Mouse (Mus musculus) midbrain, embryonic 13.5 days (tissue): ENCODE results near the gene Crebzf. TPM values are rescaled to one million over a fixed set of nuclear protein-coding genes. Genes with fewer than 3 reads are reported as not detected.

Experiments used
- ATAC-seq: fragments of 200-750 bp; cut with Nextera tagmentation; 2 replicates; pipeline ENCODE4 v1.8.0; 2017; ENCODE audit warnings: mild to moderate bottlenecking, moderate TSS enrichment, moderate library complexity
- H3K27ac ChIP-seq: fragments of 300-500 bp; sonication (generic); 2 replicates; pipeline ENCODE4 v1.5.1; 2015; ENCODE audit warnings: inconsistent platforms, mild to moderate bottlenecking, moderate library complexity
- H3K27me3 ChIP-seq: fragments of 300-500 bp; sonication (generic); 2 replicates; pipeline ENCODE4 v1.6.1; 2015; ENCODE audit warnings: mild to moderate bottlenecking, inconsistent platforms
- H3K36me3 ChIP-seq: fragments of 300-500 bp; sonication (generic); 2 replicates; pipeline ENCODE4 v1.6.1; 2015; ENCODE audit warnings: mild to moderate bottlenecking, inconsistent platforms
- H3K4me1 ChIP-seq: fragments of 300-500 bp; sonication (generic); replicated peaks from 2 replicates; pipeline ENCODE4 v1.6.1; 2015; ENCODE audit warnings: inconsistent platforms
- H3K4me2 ChIP-seq: fragments of 300-500 bp; sonication (generic); replicated peaks from 2 replicates; pipeline ENCODE4 v1.6.1; 2015; ENCODE audit warnings: moderate library complexity, mild to moderate bottlenecking, inconsistent platforms
- H3K4me3 ChIP-seq: fragments of 300-500 bp; sonication (generic); replicated peaks from 2 replicates; pipeline ENCODE4 v1.5.1; 2015; ENCODE audit warnings: mild to moderate bottlenecking, inconsistent platforms
- H3K9ac ChIP-seq: fragments of 300-500 bp; sonication (generic); replicated peaks from 2 replicates; pipeline ENCODE4 v1.6.1; 2015; ENCODE audit warnings: mild to moderate bottlenecking, inconsistent platforms
- H3K9me3 ChIP-seq: fragments of 300-500 bp; sonication (generic); 2 replicates; pipeline ENCODE4 v1.6.1; 2016; ENCODE audit warnings: mild to moderate bottlenecking, inconsistent platforms
- WGBS: fragments of 180-500 bp; shearing (Covaris S2); methylation state at CpG from one replicate; pipeline ENCODE4 v1.1.7; 2015; 5-methylcytosine and 5-hydroxymethylcytosine counted together
- polyA plus RNA-seq: library from polyadenylated mRNA; unstranded; fragments of >200 nt; fragmentation: Nextera tagmentation; extraction: Ambion mirVana; gene quantifications from 2 replicates; pipeline ENCODE4 v1.2.1, GENCODE M21; 2015

Crebzf gene
- polyA plus RNA-seq, 1 experiment from 2014 or later = 39.5 TPM

- H3K9me3 ChIP-seq = no peaks in the 10 kb centered on the region
- H3K27me3 ChIP-seq = no peaks in the 10 kb centered on the region
- H3K9ac ChIP-seq = peak overlapping the region; percentile 84
- 39% methylated on average over 7 of the region's 7 CpGs for WGBS
- H3K4me3 ChIP-seq = peak overlapping the region; percentile 78
- no peak for ATAC-seq
- peak overlapping the region; percentile 93; the same call in 1 of the 2 replicates for H3K27ac ChIP-seq
- peaks cover 20% of the 10 kb centered on the region for H3K36me3 ChIP-seq
- peaks cover 15% of the 10 kb centered on the region for H3K4me1 ChIP-seq
- peak overlapping the region; percentile 66 for H3K4me2 ChIP-seq
Measured at GRCm38 (mm10) chr7:90456149-90456844, 13.8 kb downstream of the Crebzf start.

- Histone ChIP-seq H3K4me1 (peaks cover 15% of the 10 kb centered on the region), H3K27me3 (no peaks in the 10 kb centered on the region), H3K9me3 (no peaks in the 10 kb centered on the region), H3K4me3 (peak within 1 kb of the TSS; percentile 78), H3K27ac (peak within 1 kb of the TSS; percentile 93), H3K4me2 (peak within 1 kb of the TSS; percentile 66), H3K36me3 (peaks cover 14% of the 10 kb centered on the region), H3K9ac (peak within 1 kb of the TSS; percentile 84)
- under 1% methylated on average over 41 of the region's 41 CpGs for WGBS
- peak; percentile 100 for ATAC-seq
Measured at GRCm38 (mm10) chr7:90456845-90457468, 14.4 kb downstream of the Crebzf start, which contains the start of gene Tmem126a. Gene Tmem126a (minus strand): TSS chr7:90457229.

- Histone ChIP-seq H3K36me3 (peaks cover 12% of the 10 kb centered on the region), H3K4me2 (peak overlapping the region; percentile 66), H3K4me1 (peaks cover 15% of the 10 kb centered on the region), H3K9me3 (no peaks in the 10 kb centered on the region), H3K9ac (peak overlapping the region; percentile 84), H3K4me3 (peak overlapping the region; percentile 78), H3K27me3 (no peaks in the 10 kb centered on the region), H3K27ac (peak overlapping the region; percentile 93)
- ATAC-seq = peak; percentile 75
- 15% methylated on average over 10 of the region's 10 CpGs for WGBS
Measured at GRCm38 (mm10) chr7:90457517-90457916, 15.0 kb downstream of the Crebzf start.

- Histone ChIP-seq H3K4me3 (no peak overlapping the region), H3K4me1 (peaks cover 15% of the 10 kb centered on the region), H3K4me2 (no peak overlapping the region), H3K27me3 (no peaks in the 10 kb centered on the region), H3K9ac (no peak overlapping the region), H3K9me3 (no peaks in the 10 kb centered on the region), H3K36me3 (no peaks in the 10 kb centered on the region), H3K27ac (no peak overlapping the region)
- ATAC-seq = no peak
- WGBS = 55% methylated on average over 10 of the region's 10 CpGs
Measured at GRCm38 (mm10) chr7:90460330-90460729, 17.8 kb downstream of the Crebzf start.

- Histone ChIP-seq H3K9ac (no peak overlapping the region), H3K4me3 (no peak overlapping the region), H3K36me3 (no peaks in the 10 kb centered on the region), H3K9me3 (no peaks in the 10 kb centered on the region), H3K4me1 (peaks cover 11% of the 10 kb centered on the region), H3K27me3 (no peaks in the 10 kb centered on the region), H3K4me2 (no peak overlapping the region), H3K27ac (no peak overlapping the region)
- ATAC-seq = no peak
- 28% methylated on average over 14 of the region's 14 CpGs for WGBS
Measured at GRCm38 (mm10) chr7:90460930-90461329, 18.4 kb downstream of the Crebzf start.

- 94% methylated on average over 5 of the region's 5 CpGs for WGBS
- Histone ChIP-seq H3K36me3 (peaks cover 4% of the 10 kb centered on the region; the same call in 1 of the 2 replicates), H3K4me2 (no peak overlapping the region), H3K27me3 (no peaks in the 10 kb centered on the region), H3K9me3 (no peaks in the 10 kb centered on the region), H3K4me3 (no peak overlapping the region), H3K27ac (no peak overlapping the region), H3K4me1 (peaks cover 6% of the 10 kb centered on the region), H3K9ac (no peak overlapping the region)
- ATAC-seq = no peak
Measured at GRCm38 (mm10) chr7:90461441-90461840, 18.9 kb downstream of the Crebzf start.

GRCm38 (mm10) chr7:90473511-90473910 is 31.0 kb downstream of the Crebzf start:
- peaks cover 18% of the 10 kb centered on the region; the same call in 1 of the 2 replicates for H3K36me3 ChIP-seq
- H3K9me3 ChIP-seq = no peaks in the 10 kb centered on the region
- 71% methylated on average over 2 of the region's 2 CpGs for WGBS
- no peak overlapping the region for H3K27ac ChIP-seq
- H3K27me3 ChIP-seq = no peaks in the 10 kb centered on the region
- no peak for ATAC-seq
- H3K4me2 ChIP-seq = no peak overlapping the region
- no peak overlapping the region for H3K4me3 ChIP-seq
- no peak overlapping the region for H3K9ac ChIP-seq
- peaks cover 13% of the 10 kb centered on the region for H3K4me1 ChIP-seq

GRCm38 (mm10) chr7:90475793-90476312 is 33.3 kb downstream of the Crebzf start, which contains the start of gene Tmem126b:
Gene Tmem126b (minus strand): TSS chr7:90476001.
- peak within 1 kb of the TSS; percentile 75 for H3K9ac ChIP-seq
- H3K9me3 ChIP-seq = no peaks in the 10 kb centered on the region
- peak; percentile 100 for ATAC-seq
- H3K4me3 ChIP-seq = peak within 1 kb of the TSS; percentile 74
- no peaks in the 10 kb centered on the region for H3K27me3 ChIP-seq
- H3K36me3 ChIP-seq = no peaks in the 10 kb centered on the region
- under 1% methylated on average over 36 of the region's 36 CpGs for WGBS
- peak within 1 kb of the TSS; percentile 86 for H3K4me2 ChIP-seq
- H3K4me1 ChIP-seq = peaks cover 13% of the 10 kb centered on the region
- H3K27ac ChIP-seq = peak within 1 kb of the TSS; percentile 88

GRCm38 (mm10) chr7:90476313-90477245 is 34.0 kb downstream of the Crebzf start, which contains the start of gene Dlg2:
Gene Dlg2 (plus strand): TSS chr7:90476672.
- peak within 1 kb of the TSS; percentile 75 for H3K9ac ChIP-seq
- H3K4me1 ChIP-seq = peaks cover 13% of the 10 kb centered on the region
- H3K27ac ChIP-seq = peak within 1 kb of the TSS; percentile 88
- H3K27me3 ChIP-seq = no peaks in the 10 kb centered on the region
- no peaks in the 10 kb centered on the region for H3K9me3 ChIP-seq
- peak within 1 kb of the TSS; percentile 74 for H3K4me3 ChIP-seq
- WGBS = 0% methylated on average over 32 of the region's 32 CpGs
- ATAC-seq = peak; percentile 94
- H3K36me3 ChIP-seq = no peaks in the 10 kb centered on the region
- H3K4me2 ChIP-seq = peak within 1 kb of the TSS; percentile 86

GRCm38 (mm10) chr7:90482607-90483006 is 40.1 kb downstream of the Crebzf start:
- no peaks in the 10 kb centered on the region for H3K4me1 ChIP-seq
- no peaks in the 10 kb centered on the region for H3K27me3 ChIP-seq
- no peak overlapping the region for H3K4me3 ChIP-seq
- no peaks in the 10 kb centered on the region for H3K9me3 ChIP-seq
- no peak overlapping the region for H3K9ac ChIP-seq
- H3K4me2 ChIP-seq = no peak overlapping the region
- ATAC-seq = no peak
- 93% methylated on average over 2 of the region's 2 CpGs for WGBS
- no peak overlapping the region for H3K27ac ChIP-seq
- H3K36me3 ChIP-seq = no peaks in the 10 kb centered on the region
